Mouse (Mus musculus) bone marrow macrophage, adult 2 months (primary cell): ENCODE results near the gene Luc7l3.

Experiments
- CTCF ChIP-seq: IDR thresholded peaks from 2 replicates; pipeline ENCODE4 v1.5.1; 2012; ENCODE audit warnings: low read depth, mild to moderate bottlenecking, low read length, moderate library complexity
- POLR2A ChIP-seq: IDR thresholded peaks from 2 replicates; pipeline ENCODE4 v1.6.1; 2012; ENCODE audit warnings: mild to moderate bottlenecking, low read depth, low read length, borderline replicate concordance

GRCm38 (mm10) chr11:94327693-94328643 lies 6.2 kb upstream of the Luc7l3 start, which contains the start of gene Ankrd40:
- TF ChIP-seq CTCF, result no peak
- no peak for TF ChIP-seq POLR2A
